Mouse (Mus musculus) skeletal muscle tissue, adult 2 months (tissue): ENCODE measurements at regions not wholly inside any gene's neighbourhood (a gene's known extent, or its start where the extent isn't known, plus 50 kb on each side); places are given as distances from the start of the nearest gene placed in this dataset.

Experiments used
- DNase-seq: peaks from one replicate; pipeline ENCODE4 v3.0.0-alpha.2; 2012; ENCODE audit warnings: low read depth, low spot score

GRCm38 (mm10) chr5:69678268-69678667 is 86.1 kb upstream of the Gnpda2 start:
- DNase-seq, result no peak

GRCm38 (mm10) chr5:69665555-69665954 is 73.4 kb upstream of the Gnpda2 start:
- no peak for DNase-seq

- peak; percentile 0 for DNase-seq
These were observed 71.8 kb upstream of the Gnpda2 start for GRCm38 (mm10) chr5:69663961-69664360.
